Mouse (Mus musculus) heart, postnatal 0 days (tissue): ENCODE measurements around the gene Capza2.

ENCODE experiments used
- CTCF ChIP-seq: IDR thresholded peaks from 2 replicates; pipeline ENCODE4 v1.5.1; 2016; ENCODE audit warnings: antibody characterized with exemption, control low read depth, low read depth
- EP300 ChIP-seq: IDR thresholded peaks from 2 replicates; pipeline ENCODE4 v1.6.1; 2016; ENCODE audit warnings: antibody characterized with exemption, low read depth

DNA sequence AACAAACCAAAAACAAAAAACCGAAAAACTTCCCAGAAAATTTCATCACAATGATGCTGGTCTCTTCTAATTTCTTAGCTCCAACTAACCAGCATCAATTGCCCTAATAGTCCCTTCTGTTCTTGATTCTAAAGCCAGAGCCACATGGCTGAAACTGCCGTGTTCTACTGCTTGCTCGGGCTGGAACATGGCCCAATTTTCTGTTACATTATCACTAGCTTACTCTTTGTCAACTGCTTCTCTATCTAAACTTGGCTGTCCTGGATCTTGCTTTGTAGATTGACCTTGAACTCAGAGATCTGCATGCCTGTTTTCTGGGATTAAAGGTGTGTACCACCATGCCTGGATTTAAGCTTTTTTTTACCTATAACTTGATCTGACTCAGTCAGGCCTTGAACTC is 69.9 kb downstream of the Capza2 start:
- TF ChIP-seq CTCF (no peak), EP300 (no peak)
